Mouse (Mus musculus): ENCODE measurements around the gene Anks1b. TPM values are rescaled to one million over a fixed set of nuclear protein-coding genes. Genes with fewer than 3 reads are reported as not detected.

Gene Anks1b
- polyA plus RNA-seq, 1 experiment from 2014 or later = 0.21 TPM

DNA sequence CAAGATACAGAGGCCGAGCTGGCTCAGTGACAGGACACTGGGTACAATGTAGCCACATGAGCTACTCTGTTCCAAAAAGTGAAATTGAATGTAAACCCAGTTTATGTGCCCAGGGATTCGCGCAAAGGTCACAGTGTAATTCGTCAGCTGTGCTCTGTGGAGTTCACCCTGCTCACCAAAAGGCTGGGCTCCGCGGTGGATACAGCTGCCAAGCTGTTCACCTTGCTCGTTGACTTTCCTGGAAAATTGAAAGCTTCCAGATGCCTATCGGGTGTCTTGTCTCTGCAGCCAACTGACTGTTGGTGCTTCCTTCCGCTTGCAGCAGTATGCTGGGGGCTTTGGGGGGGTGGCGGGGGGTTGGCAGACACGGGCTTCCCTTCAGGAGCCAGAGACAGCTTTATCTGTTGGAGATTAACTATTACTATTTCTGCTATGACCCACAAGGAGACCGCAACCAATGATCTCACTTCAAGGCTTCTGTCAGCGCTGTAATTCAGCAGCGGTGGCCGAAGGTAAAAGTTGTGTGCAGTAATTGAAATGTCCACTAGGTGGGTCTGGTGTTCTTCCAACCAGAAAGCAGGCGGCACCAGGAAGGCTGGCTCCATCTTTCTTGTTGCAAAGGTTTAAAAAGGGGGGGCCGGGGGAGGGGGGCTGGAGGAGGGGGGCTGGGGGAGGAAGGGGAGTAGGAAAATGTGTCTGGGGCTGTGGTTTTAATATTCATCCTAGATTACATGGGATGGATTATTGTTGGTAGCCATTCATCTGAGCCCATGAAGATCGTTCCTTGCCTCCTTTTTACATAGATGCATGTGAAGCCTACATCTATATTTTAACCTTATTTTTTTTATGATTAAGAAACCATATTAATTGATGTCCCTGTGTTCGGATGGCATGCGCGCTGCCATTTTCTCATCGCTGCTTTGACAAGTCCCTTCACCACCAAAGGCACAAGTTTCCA lies 855.4 kb downstream of the Anks1b start:
- DNase-seq (ENCODE audit: low spot score) = peak; percentile 71
- peaks cover 3% of the 10 kb centered on the region; the same call in 1 of the 2 replicates for H3K4me1 ChIP-seq (ENCODE audit: insufficient read depth, low read depth, low read length)
- H3K27ac ChIP-seq (ENCODE audit: low read length) = no peak overlapping the region
- no peaks in the 10 kb centered on the region for H3K36me3 ChIP-seq (ENCODE audit: insufficient read depth, low read length)
- 24% methylated on average over 22 of the region's 22 CpGs for WGBS
- no peak overlapping the region; the same call in 1 of the 2 replicates for H3K9ac ChIP-seq (replicated peaks; ENCODE audit: low read depth)
- H3K4me2 ChIP-seq (replicated peaks; ENCODE audit: low read depth, low read length) = peak overlapping the region; percentile 52
- no peaks in the 10 kb centered on the region for H3K9me3 ChIP-seq (ENCODE audit: low read length)
- no peaks in the 10 kb centered on the region for H3K27me3 ChIP-seq (replicated peaks; ENCODE audit: insufficient read depth, low read length)
- no peak for TF ChIP-seq EP300 (IDR thresholded peaks at IDR 0.05)
- peak; percentile 82 for TF ChIP-seq CTCF (IDR thresholded peaks at IDR 0.05)
- peak; percentile 26 for ATAC-seq
- peak overlapping the region; percentile 8; the same call in 1 of the 2 replicates for H3K4me3 ChIP-seq (ENCODE audit: low read depth, low read length)

DNA sequence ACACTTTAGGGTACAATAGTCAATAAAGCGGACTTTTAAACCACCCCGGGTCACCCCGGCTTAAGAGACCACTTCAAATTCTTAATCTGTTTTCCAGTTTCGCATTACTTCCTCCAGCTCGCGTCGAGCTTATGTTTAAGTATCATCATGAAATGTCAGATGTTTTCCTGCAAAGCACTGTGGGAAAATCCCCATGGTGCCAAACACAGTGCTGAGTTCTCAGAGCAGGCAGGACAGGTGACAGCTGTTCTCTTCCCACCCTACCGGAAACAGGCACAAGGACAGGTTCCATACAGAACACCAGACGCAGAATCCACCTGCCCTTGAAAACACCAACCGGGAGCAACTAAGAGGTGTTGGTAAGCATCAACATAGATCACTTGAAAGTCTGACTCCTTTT lies 856.2 kb downstream of the Anks1b start:
- no peaks in the 10 kb centered on the region for H3K27me3 ChIP-seq (replicated peaks; ENCODE audit: insufficient read depth, low read length)
- H3K4me2 ChIP-seq (replicated peaks; ENCODE audit: low read depth, low read length) = no peak overlapping the region
- no peak overlapping the region for H3K27ac ChIP-seq (ENCODE audit: low read length)
- ATAC-seq = no peak
- WGBS = 37% methylated on average over 10 of the region's 10 CpGs
- H3K9ac ChIP-seq (replicated peaks; ENCODE audit: low read depth) = no peak overlapping the region
- TF ChIP-seq CTCF (IDR thresholded peaks at IDR 0.05) = no peak
- no peak for TF ChIP-seq EP300 (IDR thresholded peaks at IDR 0.05)
- H3K9me3 ChIP-seq (ENCODE audit: low read length) = no peaks in the 10 kb centered on the region
- H3K36me3 ChIP-seq (ENCODE audit: insufficient read depth, low read length) = no peaks in the 10 kb centered on the region
- H3K4me1 ChIP-seq (ENCODE audit: insufficient read depth, low read depth, low read length) = peaks cover 3% of the 10 kb centered on the region; the same call in 1 of the 2 replicates
- DNase-seq (ENCODE audit: low spot score) = no peak
- H3K4me3 ChIP-seq (ENCODE audit: low read depth, low read length) = no peak overlapping the region

DNA sequence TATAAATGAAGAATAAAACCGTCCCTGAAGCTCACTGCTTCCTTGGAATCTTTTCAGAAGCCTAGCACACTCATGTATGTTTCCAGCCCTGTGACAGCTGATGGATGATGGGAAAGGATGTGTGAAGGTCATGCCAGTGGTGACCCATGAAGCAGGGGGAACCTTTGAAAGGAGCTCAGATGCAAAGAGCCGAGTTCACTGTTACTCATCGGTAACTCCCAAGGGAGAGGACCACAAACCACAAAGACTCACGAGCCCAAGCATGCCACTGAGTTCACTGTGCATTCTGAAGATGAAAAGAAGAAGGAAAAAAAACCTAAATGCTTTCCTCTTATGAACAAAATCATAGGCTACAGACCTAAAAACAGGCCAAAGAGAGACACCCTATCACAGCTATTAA lies 859.5 kb downstream of the Anks1b start:
- Histone ChIP-seq H3K36me3 (ENCODE audit: insufficient read depth, low read length) (no peaks in the 10 kb centered on the region), H3K27ac (ENCODE audit: low read length) (no peak overlapping the region), H3K9me3 (ENCODE audit: low read length) (no peaks in the 10 kb centered on the region), H3K9ac (replicated peaks; ENCODE audit: low read depth) (no peak overlapping the region), H3K4me3 (ENCODE audit: low read depth, low read length) (no peak overlapping the region), H3K27me3 (replicated peaks; ENCODE audit: insufficient read depth, low read length) (no peaks in the 10 kb centered on the region), H3K4me2 (replicated peaks; ENCODE audit: low read depth, low read length) (no peak overlapping the region), H3K4me1 (ENCODE audit: insufficient read depth, low read depth, low read length) (peaks cover 3% of the 10 kb centered on the region; the same call in 1 of the 2 replicates)
- WGBS = 50% methylated on average over 4 of the region's 4 CpGs
- ATAC-seq (no peak), DNase-seq (ENCODE audit: low spot score) (no peak)
- no peak for TF ChIP-seq CTCF (IDR thresholded peaks at IDR 0.05)

DNA sequence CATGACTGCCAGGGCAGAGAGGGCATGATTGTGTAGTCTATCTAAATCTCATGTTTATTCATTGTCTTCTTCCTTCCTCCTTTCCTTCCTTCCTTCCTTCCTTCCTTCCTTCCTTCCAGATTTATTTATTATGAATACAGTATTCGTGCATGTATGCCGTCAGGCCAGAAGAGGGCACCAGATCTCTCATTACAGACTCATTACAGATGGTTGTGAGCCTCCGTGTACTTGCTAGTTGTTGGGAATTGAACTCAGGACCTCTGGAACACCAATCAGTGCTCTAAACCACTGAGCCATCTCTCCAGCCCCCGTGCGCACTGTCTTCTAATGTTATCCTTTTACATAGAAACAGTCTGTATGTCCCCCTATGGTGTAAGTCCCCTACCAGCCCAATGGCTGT lies 860.3 kb downstream of the Anks1b start:
- 27% methylated on average over 5 of the region's 5 CpGs for WGBS
- TF ChIP-seq EP300 (IDR thresholded peaks at IDR 0.05) (no peak), CTCF (IDR thresholded peaks at IDR 0.05) (peak; percentile 64)
- no peak overlapping the region for H3K9ac ChIP-seq (replicated peaks; ENCODE audit: low read depth)
- H3K4me3 ChIP-seq (ENCODE audit: low read depth, low read length) = no peak overlapping the region
- no peak for ATAC-seq
- no peaks in the 10 kb centered on the region for H3K9me3 ChIP-seq (ENCODE audit: low read length)
- peak; percentile 15 for DNase-seq (ENCODE audit: low spot score)
- H3K27ac ChIP-seq (ENCODE audit: low read length) = no peak overlapping the region
- no peaks in the 10 kb centered on the region for H3K36me3 ChIP-seq (ENCODE audit: insufficient read depth, low read length)
- no peak overlapping the region for H3K4me2 ChIP-seq (replicated peaks; ENCODE audit: low read depth, low read length)
- no peaks in the 10 kb centered on the region for H3K27me3 ChIP-seq (replicated peaks; ENCODE audit: insufficient read depth, low read length)
- no peaks in the 10 kb centered on the region for H3K4me1 ChIP-seq (ENCODE audit: insufficient read depth, low read depth, low read length)

DNA sequence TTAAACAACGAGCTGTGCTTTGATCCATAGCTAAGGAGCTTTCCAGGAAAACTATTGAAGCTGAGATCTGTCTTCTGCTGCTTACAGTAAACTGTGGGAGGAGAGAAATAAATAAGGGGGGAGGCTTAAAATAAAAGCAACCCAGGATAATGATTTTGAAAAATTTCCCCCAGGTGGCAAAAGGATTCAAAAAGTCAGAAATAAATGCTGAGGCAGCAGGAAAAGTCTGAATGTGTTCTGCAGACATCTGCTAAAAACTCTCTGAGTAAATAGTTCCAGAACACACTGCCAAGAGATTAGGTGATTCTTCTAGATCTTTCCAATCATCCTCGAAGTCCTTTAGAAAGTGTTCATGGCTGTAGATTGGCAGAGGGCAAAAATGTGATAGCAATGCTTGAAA lies 865.2 kb downstream of the Anks1b start:
- H3K9me3 ChIP-seq (ENCODE audit: low read length) = no peaks in the 10 kb centered on the region
- no peak overlapping the region for H3K9ac ChIP-seq (replicated peaks; ENCODE audit: low read depth)
- 54% methylated on average over 2 of the region's 2 CpGs for WGBS
- TF ChIP-seq CTCF (IDR thresholded peaks at IDR 0.05) (no peak), EP300 (IDR thresholded peaks at IDR 0.05) (no peak)
- no peak for ATAC-seq
- no peaks in the 10 kb centered on the region for H3K36me3 ChIP-seq (ENCODE audit: insufficient read depth, low read length)
- no peak for DNase-seq (ENCODE audit: low spot score)
- H3K27ac ChIP-seq (ENCODE audit: low read length) = no peak overlapping the region
- no peak overlapping the region for H3K4me3 ChIP-seq (ENCODE audit: low read depth, low read length)
- H3K4me2 ChIP-seq (replicated peaks; ENCODE audit: low read depth, low read length) = no peak overlapping the region
- no peaks in the 10 kb centered on the region for H3K4me1 ChIP-seq (ENCODE audit: insufficient read depth, low read depth, low read length)
- no peaks in the 10 kb centered on the region for H3K27me3 ChIP-seq (replicated peaks; ENCODE audit: insufficient read depth, low read length)

DNA sequence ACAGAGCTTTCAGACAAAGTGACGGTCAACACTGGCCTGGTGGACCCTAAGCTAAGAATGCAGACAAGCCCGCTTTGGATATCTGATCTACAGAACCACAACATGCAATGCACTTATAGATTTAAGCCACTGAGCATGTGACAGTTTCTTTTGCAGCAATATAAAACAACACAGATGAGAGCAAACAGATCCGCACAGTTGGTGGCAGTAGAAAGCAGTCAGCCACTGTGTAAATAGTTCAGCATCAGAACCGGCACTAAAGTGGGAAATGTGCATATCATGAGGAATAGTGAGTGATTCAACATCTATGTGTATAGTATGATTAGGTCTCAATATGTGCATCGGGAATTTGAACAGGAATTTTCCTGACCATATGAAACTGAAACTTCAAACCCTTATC lies 867.6 kb downstream of the Anks1b start:
- DNase-seq (ENCODE audit: low spot score) (no peak), ATAC-seq (no peak)

More for the DNA sequence above, 867.6 kb downstream of the Anks1b start:
- H3K4me2 ChIP-seq (replicated peaks; ENCODE audit: low read depth, low read length) = no peak overlapping the region
- H3K4me1 ChIP-seq (ENCODE audit: insufficient read depth, low read depth, low read length) = no peaks in the 10 kb centered on the region
- H3K4me3 ChIP-seq (ENCODE audit: low read depth, low read length) = no peak overlapping the region
- no peaks in the 10 kb centered on the region for H3K36me3 ChIP-seq (ENCODE audit: insufficient read depth, low read length)
- H3K27me3 ChIP-seq (replicated peaks; ENCODE audit: insufficient read depth, low read length) = no peaks in the 10 kb centered on the region
- H3K9me3 ChIP-seq (ENCODE audit: low read length) = no peaks in the 10 kb centered on the region
- TF ChIP-seq CTCF (IDR thresholded peaks at IDR 0.05) (no peak), EP300 (IDR thresholded peaks at IDR 0.05) (no peak)
- no peak overlapping the region for H3K9ac ChIP-seq (replicated peaks; ENCODE audit: low read depth)
- no peak overlapping the region for H3K27ac ChIP-seq (ENCODE audit: low read length)
- 85% methylated on average over 5 of the region's 5 CpGs for WGBS

Measured in lung, postnatal 0 days (tissue).